Mouse (Mus musculus) limb, embryonic 11.5 days (tissue): Measurements from ENCODE around the gene Srgap3. TPM values are rescaled to one million over a fixed set of nuclear protein-coding genes. Genes with fewer than 3 reads are reported as not detected.

ENCODE experiments used
- ATAC-seq: fragments of 200-750 bp; cut with Nextera tagmentation; 2 replicates; pipeline ENCODE4 v1.8.0; 2017; ENCODE audit warnings: low read depth; ENCODE audit not compliant: insufficient number of reproducible peaks, low FRiP score, low TSS enrichment
- DNase-seq: peaks from one replicate; pipeline ENCODE4 v3.0.0-alpha.2; 2015; ENCODE audit warnings: low spot score
- H3K27ac ChIP-seq: fragments of 300-500 bp; sonication (generic); replicated peaks from 2 replicates; pipeline ENCODE4 v1.5.1; 2014; ENCODE audit warnings: low read depth, mild to moderate bottlenecking, low read length
- H3K27me3 ChIP-seq: fragments of 300-500 bp; sonication (generic); 2 replicates; pipeline ENCODE4 v1.6.1; 2014; ENCODE audit warnings: mild to moderate bottlenecking, low read length, mixed read lengths; ENCODE audit not compliant: control insufficient read depth, insufficient read depth
- H3K36me3 ChIP-seq: fragments of 300-500 bp; sonication (generic); 2 replicates; pipeline ENCODE4 v1.6.1; 2014; ENCODE audit warnings: mild to moderate bottlenecking, low read length, moderate library complexity, mixed read lengths; ENCODE audit not compliant: control insufficient read depth, insufficient read depth
- H3K4me1 ChIP-seq: fragments of 300-500 bp; sonication (generic); 2 replicates; pipeline ENCODE4 v1.6.1; 2014; ENCODE audit warnings: low read length, mixed read lengths; ENCODE audit not compliant: control insufficient read depth, insufficient read depth
- H3K4me2 ChIP-seq: fragments of 300-500 bp; sonication (generic); 2 replicates; pipeline ENCODE4 v1.6.1; 2014; ENCODE audit warnings: low read depth, mild to moderate bottlenecking, moderate library complexity; ENCODE audit not compliant: severe bottlenecking
- H3K4me3 ChIP-seq: fragments of 300-500 bp; sonication (generic); 2 replicates; pipeline ENCODE4 v1.5.1; 2014; ENCODE audit warnings: low read depth, low read length
- H3K9ac ChIP-seq: fragments of 300-500 bp; sonication (generic); 2 replicates; pipeline ENCODE4 v1.6.1; 2014; ENCODE audit warnings: mild to moderate bottlenecking, low read length
- H3K9me3 ChIP-seq: fragments of 300-500 bp; sonication (generic); 2 replicates; pipeline ENCODE4 v1.6.1; 2016; ENCODE audit warnings: low read length; ENCODE audit not compliant: control insufficient read depth
- WGBS: fragments of 180-500 bp; shearing (Covaris S2); extraction: QIAGEN DNeasy Blood & Tissue Kit; methylation state at CpG from one replicate; pipeline ENCODE4 v1.1.7; 2014; 5-methylcytosine and 5-hydroxymethylcytosine counted together
- polyA plus RNA-seq: library from polyadenylated mRNA; unstranded; fragments of >200 nt; fragmentation: Nextera tagmentation; extraction: Ambion mirVana; gene quantifications from 2 replicates; pipeline ENCODE4 v1.2.1, GENCODE M21; 2014

Gene Srgap3
- polyA plus RNA-seq, 1 experiment from 2014 or later, result 5.3 TPM

GRCm38 (mm10) chr6:112798378-112798777 is 148.7 kb downstream of the Srgap3 start:
- Histone ChIP-seq H3K36me3 (no peaks in the 10 kb centered on the region), H3K27me3 (no peaks in the 10 kb centered on the region), H3K4me3 (no peak overlapping the region), H3K9me3 (no peaks in the 10 kb centered on the region), H3K27ac (no peak overlapping the region), H3K4me1 (no peaks in the 10 kb centered on the region), H3K4me2 (no peak overlapping the region), H3K9ac (no peak overlapping the region)
- DNase-seq, result no peak
- no peak for ATAC-seq
- 74% methylated on average over 5 of the region's 5 CpGs for WGBS

GRCm38 (mm10) chr6:112796607-112797006 is 150.5 kb downstream of the Srgap3 start:
- no peak overlapping the region for H3K27ac ChIP-seq
- no peak overlapping the region for H3K9ac ChIP-seq
- H3K36me3 ChIP-seq, result no peaks in the 10 kb centered on the region
- H3K4me2 ChIP-seq, result no peak overlapping the region
- H3K27me3 ChIP-seq, result no peaks in the 10 kb centered on the region
- 73% methylated on average over 2 of the region's 2 CpGs for WGBS
- DNase-seq (no peak), ATAC-seq (no peak)
- H3K4me3 ChIP-seq, result no peak overlapping the region
- no peaks in the 10 kb centered on the region for H3K9me3 ChIP-seq
- H3K4me1 ChIP-seq, result no peaks in the 10 kb centered on the region

GRCm38 (mm10) chr6:112793887-112794286 is 153.2 kb downstream of the Srgap3 start:
- Histone ChIP-seq H3K9me3 (no peaks in the 10 kb centered on the region), H3K4me3 (no peak overlapping the region), H3K4me2 (no peak overlapping the region), H3K27me3 (no peaks in the 10 kb centered on the region), H3K36me3 (no peaks in the 10 kb centered on the region), H3K4me1 (no peaks in the 10 kb centered on the region), H3K9ac (no peak overlapping the region), H3K27ac (no peak overlapping the region)
- 90% methylated on average over 5 of the region's 5 CpGs for WGBS
- no peak for DNase-seq
- no peak for ATAC-seq

- no peaks in the 10 kb centered on the region for H3K36me3 ChIP-seq
- no peaks in the 10 kb centered on the region for H3K9me3 ChIP-seq
- H3K27ac ChIP-seq, result no peak overlapping the region
- no peak overlapping the region for H3K9ac ChIP-seq
- DNase-seq, result no peak
- H3K4me2 ChIP-seq, result no peak overlapping the region
- WGBS, result 75% methylated on average over 6 of the region's 6 CpGs
- no peak overlapping the region for H3K4me3 ChIP-seq
- ATAC-seq, result no peak
- no peaks in the 10 kb centered on the region for H3K27me3 ChIP-seq
- H3K4me1 ChIP-seq, result no peaks in the 10 kb centered on the region
These were observed 157.2 kb downstream of the Srgap3 start for GRCm38 (mm10) chr6:112789901-112790300.

GRCm38 (mm10) chr6:112788617-112789016 is 158.4 kb downstream of the Srgap3 start:
- no peak for DNase-seq
- H3K27ac ChIP-seq, result no peak overlapping the region
- no peak overlapping the region for H3K4me2 ChIP-seq
- no peaks in the 10 kb centered on the region for H3K36me3 ChIP-seq
- ATAC-seq, result no peak
- no peaks in the 10 kb centered on the region for H3K27me3 ChIP-seq
- no peak overlapping the region for H3K4me3 ChIP-seq
- H3K9ac ChIP-seq, result no peak overlapping the region
- H3K9me3 ChIP-seq, result no peaks in the 10 kb centered on the region
- 38% methylated on average over 10 of the region's 10 CpGs for WGBS
- H3K4me1 ChIP-seq, result no peaks in the 10 kb centered on the region

- no peak overlapping the region for H3K4me2 ChIP-seq
- ATAC-seq (no peak), DNase-seq (no peak)
- no peaks in the 10 kb centered on the region for H3K9me3 ChIP-seq
- H3K4me3 ChIP-seq, result no peak overlapping the region
- H3K9ac ChIP-seq, result no peak overlapping the region
- H3K27ac ChIP-seq, result no peak overlapping the region
- WGBS, result 77% methylated on average over 1 of the region's 1 CpGs
- no peaks in the 10 kb centered on the region for H3K36me3 ChIP-seq
- H3K27me3 ChIP-seq, result no peaks in the 10 kb centered on the region
- H3K4me1 ChIP-seq, result no peaks in the 10 kb centered on the region
These were observed 158.9 kb downstream of the Srgap3 start for GRCm38 (mm10) chr6:112788174-112788573.

GRCm38 (mm10) chr6:112781409-112782093 is 165.5 kb downstream of the Srgap3 start:
- ATAC-seq (no peak), DNase-seq (peak; percentile 27)
- no peaks in the 10 kb centered on the region for H3K36me3 ChIP-seq
- H3K9ac ChIP-seq, result no peak overlapping the region
- WGBS, result 82% methylated on average over 10 of the region's 10 CpGs
- H3K4me2 ChIP-seq, result no peak overlapping the region
- no peaks in the 10 kb centered on the region for H3K27me3 ChIP-seq
- H3K4me3 ChIP-seq, result no peak overlapping the region
- H3K4me1 ChIP-seq, result no peaks in the 10 kb centered on the region
- H3K9me3 ChIP-seq, result no peaks in the 10 kb centered on the region
- H3K27ac ChIP-seq, result no peak overlapping the region

GRCm38 (mm10) chr6:112778211-112778610 is 168.9 kb downstream of the Srgap3 start:
- no peaks in the 10 kb centered on the region for H3K9me3 ChIP-seq
- H3K9ac ChIP-seq, result no peak overlapping the region
- H3K27ac ChIP-seq, result no peak overlapping the region
- 90% methylated on average over 3 of the region's 3 CpGs for WGBS
- ATAC-seq (no peak), DNase-seq (no peak)
- no peaks in the 10 kb centered on the region for H3K27me3 ChIP-seq
- no peak overlapping the region for H3K4me2 ChIP-seq
- H3K36me3 ChIP-seq, result no peaks in the 10 kb centered on the region
- H3K4me3 ChIP-seq, result no peak overlapping the region
- no peaks in the 10 kb centered on the region for H3K4me1 ChIP-seq

- Histone ChIP-seq H3K27me3 (no peaks in the 10 kb centered on the region), H3K4me1 (no peaks in the 10 kb centered on the region), H3K9ac (no peak overlapping the region), H3K4me2 (no peak overlapping the region), H3K27ac (no peak overlapping the region), H3K36me3 (no peaks in the 10 kb centered on the region), H3K4me3 (no peak overlapping the region), H3K9me3 (no peaks in the 10 kb centered on the region)
- WGBS, result 89% methylated on average over 6 of the region's 6 CpGs
- no peak for ATAC-seq
- peak; percentile 50 for DNase-seq
These were observed 170.3 kb downstream of the Srgap3 start for GRCm38 (mm10) chr6:112776718-112777117.
